Mouse (Mus musculus) liver, embryonic 14.5 days (tissue): Measurements from ENCODE around the gene Slc39a3. TPM values are rescaled to one million over a fixed set of nuclear protein-coding genes. Genes with fewer than 3 reads are reported as not detected.

Experiments
- ATAC-seq: fragments of 200-750 bp; cut with Nextera tagmentation; 2 replicates; pipeline ENCODE4 v1.8.0; 2017; ENCODE audit warnings: moderate number of reproducible peaks, mild to moderate bottlenecking, moderate library complexity; ENCODE audit not compliant: insufficient read depth
- DNase-seq, 3 experiments: peaks; one replicate each; pipeline ENCODE4 v3.0.0-alpha.2; 2012 to 2013; ENCODE audit warnings: low read depth in 3 of 3, low spot score in 3 of 3
- H3K27ac ChIP-seq: fragments of 300-500 bp; sonication (generic); 2 replicates; pipeline ENCODE4 v1.5.1; 2014; ENCODE audit warnings: moderate library complexity, mild to moderate bottlenecking, control low read depth, inconsistent platforms
- H3K27me3 ChIP-seq: fragments of 300-500 bp; sonication (generic); 2 replicates; pipeline ENCODE4 v1.6.1; 2014; ENCODE audit warnings: mild to moderate bottlenecking, low read length, moderate library complexity; ENCODE audit not compliant: control insufficient read depth, insufficient read depth
- H3K36me3 ChIP-seq: fragments of 300-500 bp; sonication (generic); replicated peaks from 2 replicates; pipeline ENCODE4 v1.6.1; 2014; ENCODE audit warnings: low read depth; ENCODE audit not compliant: control insufficient read depth, insufficient read depth
- H3K4me1 ChIP-seq, 2 experiments: fragments of 200-500 bp in 1 of 2; fragments of 300-500 bp in 1 of 2; sonication (generic) in 1 of 2; replicated peaks; 2 replicates each; pipeline ENCODE4 v1.6.1; 2012 to 2014; ENCODE audit warnings: antibody characterized with exemption in 1 of 2, inconsistent platforms in 1 of 2, low read length in 1 of 2; ENCODE audit not compliant: control insufficient read depth in 2 of 2, insufficient read depth in 2 of 2
- H3K4me2 ChIP-seq: fragments of 300-500 bp; sonication (generic); 2 replicates; pipeline ENCODE4 v1.6.1; 2014; ENCODE audit warnings: low read depth, mild to moderate bottlenecking, control low read depth, moderate library complexity
- H3K4me3 ChIP-seq, 2 experiments: fragments of 200-500 bp in 1 of 2; fragments of 300-500 bp in 1 of 2; sonication (generic) in 1 of 2; 2 replicates each; pipeline ENCODE4 v1.5.1; 2012 to 2014; ENCODE audit warnings: low read depth in 2 of 2, low read length in 2 of 2, mild to moderate bottlenecking in 2 of 2, control low read depth in 1 of 2, inconsistent platforms in 1 of 2, moderate library complexity in 1 of 2; ENCODE audit not compliant: insufficient read depth in 1 of 2
- H3K9ac ChIP-seq: fragments of 300-500 bp; sonication (generic); replicated peaks from 2 replicates; pipeline ENCODE4 v1.6.1; 2014; ENCODE audit warnings: mild to moderate bottlenecking, control low read depth, moderate library complexity
- H3K9me3 ChIP-seq: fragments of 300-500 bp; sonication (generic); 2 replicates; pipeline ENCODE4 v1.6.1; 2016; ENCODE audit warnings: low read length, mixed read lengths; ENCODE audit not compliant: control insufficient read depth
- CTCF ChIP-seq: IDR thresholded peaks from 2 replicates; pipeline ENCODE4 v1.5.1; 2016; ENCODE audit warnings: antibody characterized with exemption, low read depth, control low read depth
- EP300 ChIP-seq: IDR thresholded peaks from 2 replicates; pipeline ENCODE4 v1.6.1; 2016; ENCODE audit warnings: antibody characterized with exemption, low read depth
- WGBS: fragments of 180-500 bp; shearing (Covaris S2); extraction: QIAGEN DNeasy Blood & Tissue Kit; methylation state at CpG from one replicate; pipeline ENCODE4 v1.1.7; 2014; ENCODE audit not compliant: insufficient replicate concordance; 5-methylcytosine and 5-hydroxymethylcytosine counted together
- polyA plus RNA-seq, 2 experiments: library from polyadenylated mRNA; depleted of rRNA in 1 of 2; stranded (reverse) in 1 of 2; unstranded in 1 of 2; fragments of >200 nt; fragmentation: Nextera tagmentation in 1 of 2; extraction: Ambion mirVana in 1 of 2; gene quantifications; 2 replicates each; pipeline versions ENCODE4 v1.2.1 to v1.2.3; 2012 to 2014

The Slc39a3 gene
- polyA plus RNA-seq, 2 experiments: 2.7 to 4.4 TPM

- TF ChIP-seq EP300 (no peak), CTCF (no peak)
- Histone ChIP-seq H3K9me3 (no peaks in the 10 kb centered on the region), H3K27ac (no peak overlapping the region), H3K4me1 (no peaks in the 10 kb centered on the region), H3K4me3 (no peak overlapping the region), H3K36me3 (peaks cover 5% of the 10 kb centered on the region), H3K9ac (no peak overlapping the region), H3K27me3 (no peaks in the 10 kb centered on the region), H3K4me2 (no peak overlapping the region)
- 83% methylated on average over 11 of the region's 11 CpGs for WGBS
- ATAC-seq (no peak), DNase-seq (no peak)
Measured at GRCm38 (mm10) chr10:81077916-81078315, 40.7 kb upstream of the Slc39a3 start.

GRCm38 (mm10) chr10:81076356-81076755, 39.1 kb upstream of the Slc39a3 start:
- peaks cover 5% of the 10 kb centered on the region for H3K36me3 ChIP-seq
- TF ChIP-seq EP300 (no peak), CTCF (no peak)
- DNase-seq: no peak
- ATAC-seq: no peak
- H3K9ac ChIP-seq: no peak overlapping the region
- H3K27me3 ChIP-seq: no peaks in the 10 kb centered on the region
- H3K9me3 ChIP-seq: no peaks in the 10 kb centered on the region
- H3K27ac ChIP-seq: no peak overlapping the region
- no peaks in the 10 kb centered on the region for H3K4me1 ChIP-seq
- 71% methylated on average over 1 of the region's 1 CpGs for WGBS
- no peak overlapping the region for H3K4me3 ChIP-seq
- no peak overlapping the region for H3K4me2 ChIP-seq

- H3K27ac ChIP-seq: no peak overlapping the region
Measured at GRCm38 (mm10) chr10:81075734-81076133, 38.5 kb upstream of the Slc39a3 start.

GRCm38 (mm10) chr10:81073464-81073863, 36.2 kb upstream of the Slc39a3 start:
- H3K27ac ChIP-seq: no peak overlapping the region
- no peak overlapping the region for H3K4me2 ChIP-seq
- no peak overlapping the region for H3K4me3 ChIP-seq
- ATAC-seq (no peak), DNase-seq (no peak)
- H3K9ac ChIP-seq: no peak overlapping the region
- 53% methylated on average over 7 of the region's 7 CpGs for WGBS
- no peaks in the 10 kb centered on the region for H3K27me3 ChIP-seq
- peaks cover 8 to 9% of the 10 kb centered on the region in 2 experiments; a peak in 3 of 4 replicates for H3K4me1 ChIP-seq
- peak; percentile 90 for TF ChIP-seq CTCF
- TF ChIP-seq EP300: no peak
- no peaks in the 10 kb centered on the region for H3K9me3 ChIP-seq
- H3K36me3 ChIP-seq: no peaks in the 10 kb centered on the region; the same call in none of the 2 replicates

More at GRCm38 (mm10) chr10:81075734-81076133, 38.5 kb upstream of the Slc39a3 start:
- no peak overlapping the region for H3K4me3 ChIP-seq
- DNase-seq (no peak), ATAC-seq (no peak)
- WGBS: 80% methylated on average over 8 of the region's 8 CpGs
- no peaks in the 10 kb centered on the region for H3K27me3 ChIP-seq
- no peak overlapping the region for H3K4me2 ChIP-seq
- no peak for TF ChIP-seq EP300
- no peak for TF ChIP-seq CTCF
- peaks cover 5% of the 10 kb centered on the region for H3K36me3 ChIP-seq
- H3K4me1 ChIP-seq: peaks cover 1 to 4% of the 10 kb centered on the region in 2 experiments; a peak in 3 of 4 replicates
- H3K9ac ChIP-seq: no peak overlapping the region
- H3K9me3 ChIP-seq: no peaks in the 10 kb centered on the region

GRCm38 (mm10) chr10:81072290-81072689, 35.1 kb upstream of the Slc39a3 start:
- peaks cover 8 to 9% of the 10 kb centered on the region in 2 experiments; a peak in 3 of 4 replicates for H3K4me1 ChIP-seq
- H3K27ac ChIP-seq: no peak overlapping the region
- H3K4me2 ChIP-seq: no peak overlapping the region
- DNase-seq: no peak
- H3K27me3 ChIP-seq: no peaks in the 10 kb centered on the region
- no peaks in the 10 kb centered on the region; the same call in none of the 2 replicates for H3K36me3 ChIP-seq
- H3K4me3 ChIP-seq: no peak overlapping the region
- TF ChIP-seq CTCF: no peak
- no peak for TF ChIP-seq EP300
- 83% methylated on average over 8 of the region's 8 CpGs for WGBS
- ATAC-seq: no peak
- no peak overlapping the region for H3K9ac ChIP-seq
- H3K9me3 ChIP-seq: no peaks in the 10 kb centered on the region
